In the genomic region with DNA sequence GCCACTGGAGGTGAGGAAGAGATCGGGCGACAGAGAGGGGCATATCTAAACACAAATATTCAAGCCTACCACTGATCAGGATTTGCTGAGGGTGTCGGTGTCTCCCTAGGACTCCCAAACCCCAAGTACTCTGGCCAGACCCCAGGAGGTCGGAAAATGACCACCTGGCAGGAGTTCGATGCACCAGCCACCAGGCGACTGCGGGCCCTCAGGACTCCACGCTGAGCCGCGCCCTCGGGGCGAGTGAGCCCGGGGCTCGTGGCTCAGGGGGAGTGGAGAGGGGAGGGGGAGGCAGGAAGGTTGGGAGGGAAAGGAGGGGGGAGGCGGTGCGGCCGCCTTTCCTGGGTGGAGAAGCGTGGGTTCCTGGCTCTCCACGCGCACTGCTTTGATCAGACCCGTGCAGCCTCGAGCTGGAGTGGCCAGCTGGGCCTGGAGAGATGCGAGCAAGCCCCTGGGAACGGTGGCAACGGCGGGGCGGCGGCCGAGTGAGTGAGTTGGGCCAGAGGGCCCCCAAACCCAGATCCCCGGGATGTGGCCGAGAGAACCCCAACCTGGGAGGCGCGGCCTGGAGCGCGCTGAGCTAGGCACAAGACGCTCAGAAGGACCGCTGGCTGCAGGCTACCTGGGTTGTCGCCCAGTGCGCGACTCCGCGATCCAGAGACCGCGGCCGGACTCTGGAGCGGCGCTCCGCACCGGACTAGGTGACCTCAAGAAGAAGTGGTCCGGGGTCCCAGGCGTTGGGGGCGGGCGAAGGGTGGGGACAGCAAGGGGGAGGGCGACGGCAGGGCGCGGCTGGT, we compare ENCODE assay signal across 8 mouse cellular contexts. TPM values are rescaled to one million over a fixed set of nuclear protein-coding genes. Genes with fewer than 3 reads are reported as not detected.
DNase-seq lines count a peak whose midpoint lies in the region; ATAC-seq lines count a peak whose summit lies in the region.

No protein-coding gene starts in this region.

- no peak for DNase-seq in kidney, postnatal 14 days
- DNase-seq in adipocyte (ENCODE audit: low spot score): peak; percentile 16
- no peak for DNase-seq in lung, postnatal 36 days

- peak overlapping the region; percentile 93 for H3K4me2 ChIP-seq in kidney, embryonic 16.5 days (replicated peaks; ENCODE audit: low read depth, low read length)
- peak overlapping the region; percentile 76 for H3K4me2 ChIP-seq in hindbrain, embryonic 12.5 days (replicated peaks)
- peak overlapping the region; percentile 48 for H3K4me2 ChIP-seq in midbrain, embryonic 15.5 days

- no peaks in the 10 kb centered on the region for H3K9me3 ChIP-seq in kidney, embryonic 16.5 days (ENCODE audit: low read length)
- no peaks in the 10 kb centered on the region for H3K9me3 ChIP-seq in hindbrain, embryonic 12.5 days (replicated peaks)
- no peaks in the 10 kb centered on the region for H3K9me3 ChIP-seq in midbrain, embryonic 15.5 days

- no peak overlapping the region for H3K27ac ChIP-seq in kidney, embryonic 16.5 days (ENCODE audit: low read length)
- peak overlapping the region; percentile 36; the same call in 1 of the 2 replicates for H3K27ac ChIP-seq in hindbrain, embryonic 12.5 days
- H3K27ac ChIP-seq in midbrain, embryonic 15.5 days: peak overlapping the region; percentile 54

- ATAC-seq in kidney, embryonic 16.5 days (ENCODE audit: low FRiP score, low TSS enrichment): peak; percentile 59
- ATAC-seq in hindbrain, embryonic 12.5 days (ENCODE audit: low FRiP score): peak; percentile 66
- peak; percentile 48 for ATAC-seq in midbrain, embryonic 15.5 days (replicated peaks)
- ATAC-seq in cerebellum, adult (ENCODE audit: insufficient number of reproducible peaks, low FRiP score, low TSS enrichment): no peak
- no peak for ATAC-seq in inflammation-experienced regulatory T-cells, adult 6 months

- H3K36me3 ChIP-seq in kidney, embryonic 16.5 days (ENCODE audit: insufficient read depth, low read length): no peaks in the 10 kb centered on the region
- H3K36me3 ChIP-seq in hindbrain, embryonic 12.5 days: no peaks in the 10 kb centered on the region
- H3K36me3 ChIP-seq in midbrain, embryonic 15.5 days (replicated peaks): no peaks in the 10 kb centered on the region

- H3K4me3 ChIP-seq in kidney, embryonic 16.5 days (ENCODE audit: low read length): peak overlapping the region; percentile 55
- H3K4me3 ChIP-seq in hindbrain, embryonic 12.5 days: peak overlapping the region; percentile 41
- H3K4me3 ChIP-seq in midbrain, embryonic 15.5 days: peak overlapping the region; percentile 32

- WGBS in kidney, embryonic 16.5 days: 0% methylated on average over 46 of the region's 57 CpGs
- under 1% methylated on average over 51 of the region's 57 CpGs for WGBS in hindbrain, embryonic 12.5 days
- WGBS in midbrain, embryonic 15.5 days: under 1% methylated on average over 57 of the region's 57 CpGs

- peaks cover 15% of the 10 kb centered on the region for H3K4me1 ChIP-seq in kidney, embryonic 16.5 days (ENCODE audit: insufficient read depth, low read length)
- H3K4me1 ChIP-seq in hindbrain, embryonic 12.5 days: peaks cover 14% of the 10 kb centered on the region
- peaks cover 18% of the 10 kb centered on the region for H3K4me1 ChIP-seq in midbrain, embryonic 15.5 days

- H3K9ac ChIP-seq in kidney, embryonic 16.5 days (replicated peaks; ENCODE audit: low read length): 0 out of 2 replicates have a peak overlapping the region, but pooled peaks have one; percentile 19
- peak overlapping the region; percentile 44 for H3K9ac ChIP-seq in hindbrain, embryonic 12.5 days
- no peak overlapping the region for H3K9ac ChIP-seq in midbrain, embryonic 15.5 days

- peaks cover 99% of the 10 kb centered on the region for H3K27me3 ChIP-seq in kidney, embryonic 16.5 days (ENCODE audit: insufficient read depth, low read length)
- H3K27me3 ChIP-seq in hindbrain, embryonic 12.5 days: peaks cover 97% of the 10 kb centered on the region
- H3K27me3 ChIP-seq in midbrain, embryonic 15.5 days (replicated peaks): peaks cover 87% of the 10 kb centered on the region

RNA-seq across cellular contexts. Expression of a gene that starts 1.0 kb away (rescaled TPM):
- 0.12 TPM in 1 of 2 replicates, not detected in the other for polyA plus RNA-seq in kidney, embryonic 16.5 days (2015; fragmentation: Nextera tagmentation; extraction: Ambion mirVana)
- 8.3 and 10.1 TPM in 2 replicates for polyA plus RNA-seq in hindbrain, embryonic 12.5 days (2016; fragmentation: Nextera tagmentation; extraction: Ambion mirVana)
- polyA plus RNA-seq in midbrain, embryonic 15.5 days (2015; fragmentation: Nextera tagmentation; extraction: Ambion mirVana): 44.3 and 55.9 TPM in 2 replicates
- polyA plus RNA-seq in inflammation-experienced regulatory T-cells, adult 6 months (2017; shearing (Covaris generic)): not detected

RNA-seq across cellular contexts. Expression of a gene that starts 17.6 kb away (rescaled TPM):
- polyA plus RNA-seq in kidney, embryonic 16.5 days (2015; fragmentation: Nextera tagmentation; extraction: Ambion mirVana): not detected in 2 replicates
- 4.7 and 5.3 TPM in 2 replicates for polyA plus RNA-seq in hindbrain, embryonic 12.5 days (2016; fragmentation: Nextera tagmentation; extraction: Ambion mirVana)
- 8.0 and 10.7 TPM in 2 replicates for polyA plus RNA-seq in midbrain, embryonic 15.5 days (2015; fragmentation: Nextera tagmentation; extraction: Ambion mirVana)
- not detected for polyA plus RNA-seq in inflammation-experienced regulatory T-cells, adult 6 months (2017; shearing (Covaris generic))

Comparison
In these comparisons a context has a peak if more than half of its experiments do, and no peak if none do; other contexts are left out.
1. ATAC-seq: peak in kidney, embryonic 16.5 days (single experiment), hindbrain, embryonic 12.5 days (single experiment) and midbrain, embryonic 15.5 days (single experiment); none in cerebellum, adult (single experiment) and inflammation-experienced regulatory T-cells, adult 6 months (single experiment).
2. Peak in every context shown above with its lines, with median percentiles within 50 percentile points of each other: H3K4me2 ChIP-seq and H3K4me3 ChIP-seq.